Mouse (Mus musculus) stomach, postnatal 0 days (tissue): Measurements from ENCODE around the gene Ffar3.

Experiments
- CTCF ChIP-seq: IDR thresholded peaks from 2 replicates; pipeline ENCODE4 v1.5.1; 2016; ENCODE audit warnings: antibody characterized with exemption, low read depth, mild to moderate bottlenecking, moderate library complexity
- EP300 ChIP-seq: optimal IDR thresholded peaks from 2 replicates; pipeline ENCODE3; 2016; ENCODE audit warnings: antibody characterized with exemption

- TF ChIP-seq CTCF (no peak), EP300 (no peak)
Observed at GRCm38 (mm10) chr7:30887568-30888188, 31.7 kb upstream of the Ffar3 start.
